Mouse (Mus musculus) liver, postnatal 0 days (tissue): ENCODE measurements at regions not wholly inside any gene's neighbourhood (a gene's known extent, or its start where the extent isn't known, plus 50 kb on each side); places are given as distances from the start of the nearest gene placed in this dataset.

Experiments
- ATAC-seq: fragments of 200-750 bp; cut with Nextera tagmentation; 2 replicates; pipeline ENCODE4 v1.8.0; 2017; ENCODE audit warnings: mild to moderate bottlenecking, moderate library complexity
- DNase-seq: peaks from one replicate; pipeline ENCODE4 v3.0.0-alpha.2; 2016
- H3K27ac ChIP-seq: fragments of 300-500 bp; sonication (generic); 2 replicates; pipeline ENCODE4 v1.5.1; 2014; ENCODE audit warnings: antibody characterized with exemption, moderate library complexity, mild to moderate bottlenecking, low read depth
- H3K27me3 ChIP-seq: fragments of 300-500 bp; sonication (generic); 2 replicates; pipeline ENCODE4 v1.6.1; 2014; ENCODE audit warnings: low read length, control low read depth, mixed read lengths; ENCODE audit not compliant: insufficient read depth
- H3K36me3 ChIP-seq: fragments of 300-500 bp; sonication (generic); replicated peaks from 2 replicates; pipeline ENCODE4 v1.6.1; 2014; ENCODE audit warnings: mild to moderate bottlenecking, control low read depth, low read length, moderate library complexity, mixed read lengths; ENCODE audit not compliant: insufficient read depth
- H3K4me1 ChIP-seq: fragments of 300-500 bp; sonication (generic); 2 replicates; pipeline ENCODE4 v1.6.1; 2014; ENCODE audit warnings: antibody characterized with exemption, mild to moderate bottlenecking, control low read depth; ENCODE audit not compliant: insufficient read depth
- H3K4me2 ChIP-seq: fragments of 300-500 bp; sonication (generic); 2 replicates; pipeline ENCODE4 v1.6.1; 2014; ENCODE audit warnings: low read depth, mild to moderate bottlenecking, low read length, moderate library complexity, mixed read lengths
- H3K4me3 ChIP-seq: fragments of 300-500 bp; sonication (generic); 2 replicates; pipeline ENCODE4 v1.5.1; 2014; ENCODE audit warnings: low read depth, low read length
- H3K9ac ChIP-seq: fragments of 300-500 bp; sonication (generic); replicated peaks from 2 replicates; pipeline ENCODE4 v1.6.1; 2014; ENCODE audit warnings: mild to moderate bottlenecking, moderate library complexity
- H3K9me3 ChIP-seq: fragments of 300-500 bp; sonication (generic); 2 replicates; pipeline ENCODE4 v1.6.1; 2016; ENCODE audit warnings: mild to moderate bottlenecking, control low read depth, low read length, mixed read lengths
- CTCF ChIP-seq: sonication (generic); IDR thresholded peaks from 2 replicates; pipeline ENCODE4 v1.5.1; 2016; ENCODE audit warnings: antibody characterized with exemption, low read depth
- EP300 ChIP-seq: IDR thresholded peaks from 2 replicates; pipeline ENCODE4 v1.6.1; 2016; ENCODE audit warnings: antibody characterized with exemption, low read depth, mild to moderate bottlenecking
- WGBS: fragments of 180-500 bp; shearing (Covaris S2); extraction: QIAGEN DNeasy Blood & Tissue Kit; methylation state at CpG from one replicate; pipeline ENCODE4 v1.1.7; 2014; ENCODE audit not compliant: insufficient replicate concordance; 5-methylcytosine and 5-hydroxymethylcytosine counted together

- no peak overlapping the region for H3K4me2 ChIP-seq
- no peaks in the 10 kb centered on the region for H3K9me3 ChIP-seq
- H3K36me3 ChIP-seq, result no peaks in the 10 kb centered on the region
- no peak overlapping the region for H3K27ac ChIP-seq
- 57% methylated on average over 2 of the region's 2 CpGs for WGBS
- H3K27me3 ChIP-seq, result no peaks in the 10 kb centered on the region
- no peak overlapping the region for H3K9ac ChIP-seq
- DNase-seq, result no peak
- no peak for ATAC-seq
- TF ChIP-seq EP300, result no peak
- no peak for TF ChIP-seq CTCF
- H3K4me3 ChIP-seq, result no peak overlapping the region
- no peaks in the 10 kb centered on the region for H3K4me1 ChIP-seq
Observed at GRCm38 (mm10) chr2:160138091-160138490, 195.9 kb downstream of the Gm826 start.

GRCm38 (mm10) chr2:160131797-160132196, 202.2 kb downstream of the Gm826 start:
- no peaks in the 10 kb centered on the region for H3K9me3 ChIP-seq
- ATAC-seq (no peak), DNase-seq (no peak)
- H3K4me3 ChIP-seq, result no peak overlapping the region
- no peak overlapping the region for H3K27ac ChIP-seq
- H3K9ac ChIP-seq, result no peak overlapping the region
- H3K27me3 ChIP-seq, result no peaks in the 10 kb centered on the region
- no peak overlapping the region for H3K4me2 ChIP-seq
- 34% methylated on average over 2 of the region's 2 CpGs for WGBS
- no peak for TF ChIP-seq CTCF
- TF ChIP-seq EP300, result no peak
- no peaks in the 10 kb centered on the region for H3K4me1 ChIP-seq
- H3K36me3 ChIP-seq, result no peaks in the 10 kb centered on the region

GRCm38 (mm10) chr2:160131386-160131785, 202.6 kb downstream of the Gm826 start:
- Histone ChIP-seq H3K9me3 (no peaks in the 10 kb centered on the region), H3K4me2 (no peak overlapping the region), H3K27me3 (no peaks in the 10 kb centered on the region), H3K36me3 (no peaks in the 10 kb centered on the region), H3K4me3 (no peak overlapping the region), H3K9ac (no peak overlapping the region), H3K27ac (no peak overlapping the region), H3K4me1 (no peaks in the 10 kb centered on the region)
- no peak for ATAC-seq
- no peak for DNase-seq
- no peak for TF ChIP-seq EP300
- TF ChIP-seq CTCF, result no peak
- 55% methylated on average over 2 of the region's 2 CpGs for WGBS

GRCm38 (mm10) chr2:160117148-160117547, 216.8 kb downstream of the Gm826 start:
- no peak overlapping the region for H3K4me2 ChIP-seq
- DNase-seq (no peak), ATAC-seq (no peak)
- H3K36me3 ChIP-seq, result no peaks in the 10 kb centered on the region
- TF ChIP-seq EP300 (no peak), CTCF (no peak)
- H3K27ac ChIP-seq, result no peak overlapping the region
- no peak overlapping the region for H3K9ac ChIP-seq
- H3K9me3 ChIP-seq, result no peaks in the 10 kb centered on the region
- no peaks in the 10 kb centered on the region for H3K4me1 ChIP-seq
- no peaks in the 10 kb centered on the region for H3K27me3 ChIP-seq
- H3K4me3 ChIP-seq, result no peak overlapping the region

- no peaks in the 10 kb centered on the region for H3K4me1 ChIP-seq
- no peak overlapping the region for H3K4me2 ChIP-seq
- no peak for TF ChIP-seq CTCF
- TF ChIP-seq EP300, result no peak
- no peaks in the 10 kb centered on the region for H3K9me3 ChIP-seq
- DNase-seq (no peak), ATAC-seq (no peak)
- H3K27ac ChIP-seq, result no peak overlapping the region
- H3K36me3 ChIP-seq, result no peaks in the 10 kb centered on the region
- H3K27me3 ChIP-seq, result no peaks in the 10 kb centered on the region
- H3K9ac ChIP-seq, result no peak overlapping the region
- H3K4me3 ChIP-seq, result no peak overlapping the region
Observed at GRCm38 (mm10) chr2:160111176-160111692, 222.7 kb downstream of the Gm826 start.

GRCm38 (mm10) chr2:160093078-160093477, 240.9 kb downstream of the Gm826 start:
- no peak for ATAC-seq

GRCm38 (mm10) chr2:160085999-160086398, 248.0 kb downstream of the Gm826 start:
- DNase-seq (no peak), ATAC-seq (no peak)
- TF ChIP-seq EP300 (no peak), CTCF (no peak)
- Histone ChIP-seq H3K4me3 (no peak overlapping the region), H3K27ac (no peak overlapping the region), H3K9ac (no peak overlapping the region), H3K36me3 (no peaks in the 10 kb centered on the region), H3K9me3 (no peaks in the 10 kb centered on the region), H3K4me1 (0 out of 2 replicates have a peak, but pooled peaks cover 2% of the 10 kb centered on the region), H3K4me2 (no peak overlapping the region), H3K27me3 (no peaks in the 10 kb centered on the region)
- 52% methylated on average over 4 of the region's 4 CpGs for WGBS

More at GRCm38 (mm10) chr2:160093078-160093477, 240.9 kb downstream of the Gm826 start:
- H3K4me1 ChIP-seq, result no peaks in the 10 kb centered on the region
- no peak for DNase-seq
- H3K4me3 ChIP-seq, result no peak overlapping the region
- WGBS, result 36% methylated on average over 12 of the region's 12 CpGs
- no peaks in the 10 kb centered on the region for H3K36me3 ChIP-seq
- H3K9me3 ChIP-seq, result no peaks in the 10 kb centered on the region
- H3K9ac ChIP-seq, result no peak overlapping the region
- no peak for TF ChIP-seq EP300
- no peak for TF ChIP-seq CTCF
- H3K27me3 ChIP-seq, result no peaks in the 10 kb centered on the region
- H3K4me2 ChIP-seq, result no peak overlapping the region
- H3K27ac ChIP-seq, result no peak overlapping the region
